Mouse (Mus musculus) gastrocnemius, postnatal 14 days (tissue): ENCODE results near the gene Gm20388. TPM values are rescaled to one million over a fixed set of nuclear protein-coding genes. Genes with fewer than 3 reads are reported as not detected.

Experiments
- DNase-seq: peaks from one replicate; pipeline ENCODE4 v3.0.0; 2021; ENCODE audit warnings: mixed read lengths
- intact Hi-C: fragments of 180-260 bp; cut with DNase I; formaldehyde crosslinking; loops from one replicate; pipeline ENCODE4 v1.15.1; 2025; ENCODE audit warnings: low total_unique reads
- total RNA-seq, 2 experiments: library from RNA; stranded (reverse); gene quantifications; 2 replicates each; pipeline ENCODE4 v1.2.3; 2021

Gm20388 gene
- total RNA-seq, 2 experiments from 2014 or later = 5.6 to 6.0 TPM

GRCm38 (mm10) chr8:122906463-122907021, 2995.9 kb downstream of the Gm20388 start:
- peak; percentile 88 for DNase-seq
- intact Hi-C loops = loop anchor here (2.0 kb wide), 1 partner anchor 158 kb away; no protein-coding TSS in a partner anchor

DNA sequence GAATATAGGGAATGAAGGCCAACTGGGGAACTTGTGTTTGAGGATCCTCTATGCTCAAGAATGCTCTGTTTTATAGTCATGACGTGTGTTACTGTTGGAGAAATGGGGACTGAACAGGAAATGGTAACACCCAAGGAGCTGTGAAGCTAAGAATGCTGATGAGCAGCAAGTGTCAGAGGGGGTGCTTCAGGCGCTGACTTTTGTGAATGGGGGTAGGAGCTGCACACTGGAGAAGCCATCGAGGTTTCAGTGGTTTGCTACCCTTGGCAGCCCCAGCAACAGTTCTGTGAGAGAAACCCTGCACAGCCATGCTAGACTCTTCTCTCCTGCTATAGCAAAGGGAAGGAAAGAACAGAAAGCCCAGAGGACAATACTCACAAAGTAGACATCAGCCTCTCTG, 3001.5 kb downstream of the Gm20388 start:
- intact Hi-C loops = loop anchor here (2.0 kb wide), 1 partner anchor 123 kb away; no protein-coding TSS in a partner anchor
- no peak for DNase-seq

DNA sequence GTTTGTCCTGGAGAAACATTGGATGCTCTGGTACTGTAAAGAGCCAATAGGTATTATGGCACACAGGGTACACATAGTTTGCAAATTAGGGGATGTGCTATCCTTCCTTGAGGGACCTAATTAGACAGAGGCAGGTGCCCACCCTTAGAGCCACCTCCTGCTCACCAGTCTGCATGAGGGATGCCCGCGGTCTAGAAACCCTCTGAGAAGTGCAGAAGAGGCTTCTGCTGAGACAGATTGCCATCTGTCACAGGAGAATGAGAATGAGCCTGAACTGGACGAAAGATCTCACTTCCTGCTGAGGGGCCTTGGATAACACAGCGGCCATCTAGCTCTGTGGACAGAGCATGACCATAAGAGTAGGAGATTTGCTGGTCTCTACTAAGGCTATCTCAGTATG, 3002.2 kb downstream of the Gm20388 start:
- intact Hi-C loops = loop anchor here (2.0 kb wide), 1 partner anchor 122 kb away; no protein-coding TSS in a partner anchor
- DNase-seq = no peak

GRCm38 (mm10) chr8:122916766-122917165, 3006.1 kb downstream of the Gm20388 start:
- intact Hi-C loops = loop anchor here (5.0 kb wide), 1 partner anchor 131 kb away; no protein-coding TSS in a partner anchor
- DNase-seq = no peak

DNA sequence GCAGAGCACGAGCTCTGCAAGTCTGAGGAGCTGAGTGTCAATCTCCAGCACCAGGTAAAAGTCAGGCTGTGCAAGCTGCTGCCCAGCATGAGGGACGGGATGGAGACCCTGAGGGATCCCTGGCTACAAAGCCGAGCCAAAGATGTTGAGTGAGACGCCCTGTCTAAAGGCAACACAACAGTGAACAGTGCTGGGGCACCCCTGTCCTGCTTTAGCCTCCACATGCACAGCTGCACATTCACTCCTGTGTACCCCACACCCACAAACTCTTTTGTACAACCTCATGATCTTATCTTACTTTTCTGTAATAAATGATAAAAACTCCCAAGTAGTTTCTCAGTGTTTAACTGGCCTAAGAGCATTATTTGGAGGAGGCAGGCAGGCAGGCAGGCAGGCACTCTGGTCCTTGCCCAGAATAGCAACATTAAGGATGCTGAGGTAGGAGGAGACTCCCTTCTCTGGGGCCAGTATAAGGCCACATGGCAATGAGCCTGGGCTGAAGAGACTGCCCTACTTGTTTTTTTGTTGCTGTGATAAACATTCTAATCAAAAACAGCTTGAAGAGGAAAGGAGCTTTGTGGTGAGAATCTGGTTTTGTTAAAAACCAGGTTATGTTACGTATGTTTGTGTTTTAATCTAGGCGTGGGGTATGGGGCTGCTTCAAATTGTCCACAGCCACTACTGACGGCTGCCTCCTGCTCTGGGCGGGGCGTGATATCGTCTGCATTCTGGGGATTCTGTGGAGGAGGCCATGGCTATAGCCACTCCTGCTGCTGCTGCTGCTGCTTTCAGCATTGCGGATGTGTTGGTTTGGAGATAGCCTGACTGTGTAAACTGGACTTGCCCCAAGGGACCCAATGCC, 3007.1 kb downstream of the Gm20388 start:
- intact Hi-C loops = loop anchor here (5.0 kb wide), 1 partner anchor 130 kb away; no protein-coding TSS in a partner anchor
- no peak for DNase-seq

GRCm38 (mm10) chr8:122918438-122919107, 3007.9 kb downstream of the Gm20388 start:
- intact Hi-C loops = loop anchor here (5.0 kb wide), 1 partner anchor 129 kb away; no protein-coding TSS in a partner anchor
- no peak for DNase-seq

- DNase-seq = no peak
- intact Hi-C loops = no loop called here
Observed at GRCm38 (mm10) chr8:122920890-122921289, 3010.2 kb downstream of the Gm20388 start.

- intact Hi-C loops = no loop called here
- no peak for DNase-seq
Observed at GRCm38 (mm10) chr8:122922945-122923344, 3012.3 kb downstream of the Gm20388 start.

DNA sequence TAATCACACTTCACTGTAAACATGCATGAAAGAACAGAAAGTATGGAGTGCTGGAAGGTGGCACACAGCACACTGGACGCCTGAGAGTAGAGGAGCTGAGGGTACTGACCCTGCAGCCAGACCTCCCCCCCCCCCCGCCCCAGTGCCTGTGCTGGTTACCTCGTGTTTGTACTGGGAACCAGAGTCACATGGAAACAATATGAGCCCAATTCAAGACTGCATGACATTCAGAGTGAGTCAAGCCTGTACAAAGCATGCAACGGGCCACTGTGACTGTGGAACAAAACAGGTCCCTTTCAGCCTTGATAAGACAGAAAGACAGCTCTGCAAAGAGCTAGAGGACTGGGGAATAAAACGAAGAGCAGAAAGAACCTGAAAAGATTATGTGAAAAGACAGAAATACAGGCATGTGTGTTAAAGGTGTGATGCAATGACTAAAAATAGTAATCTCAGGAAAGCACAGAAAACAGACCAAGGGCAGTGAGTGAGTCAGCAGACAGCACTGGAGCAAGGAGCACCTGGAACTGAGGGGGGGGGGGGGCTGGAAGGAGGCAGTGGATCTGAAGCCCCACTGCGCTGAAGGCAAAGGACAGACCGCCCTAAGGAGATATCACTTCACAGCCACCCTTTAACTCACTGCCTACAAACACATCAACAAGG, 3012.9 kb downstream of the Gm20388 start:
- no peak for DNase-seq
- intact Hi-C loops = no loop called here

GRCm38 (mm10) chr8:122924091-122924490, 3013.4 kb downstream of the Gm20388 start:
- DNase-seq = no peak
- intact Hi-C loops = no loop called here

DNA sequence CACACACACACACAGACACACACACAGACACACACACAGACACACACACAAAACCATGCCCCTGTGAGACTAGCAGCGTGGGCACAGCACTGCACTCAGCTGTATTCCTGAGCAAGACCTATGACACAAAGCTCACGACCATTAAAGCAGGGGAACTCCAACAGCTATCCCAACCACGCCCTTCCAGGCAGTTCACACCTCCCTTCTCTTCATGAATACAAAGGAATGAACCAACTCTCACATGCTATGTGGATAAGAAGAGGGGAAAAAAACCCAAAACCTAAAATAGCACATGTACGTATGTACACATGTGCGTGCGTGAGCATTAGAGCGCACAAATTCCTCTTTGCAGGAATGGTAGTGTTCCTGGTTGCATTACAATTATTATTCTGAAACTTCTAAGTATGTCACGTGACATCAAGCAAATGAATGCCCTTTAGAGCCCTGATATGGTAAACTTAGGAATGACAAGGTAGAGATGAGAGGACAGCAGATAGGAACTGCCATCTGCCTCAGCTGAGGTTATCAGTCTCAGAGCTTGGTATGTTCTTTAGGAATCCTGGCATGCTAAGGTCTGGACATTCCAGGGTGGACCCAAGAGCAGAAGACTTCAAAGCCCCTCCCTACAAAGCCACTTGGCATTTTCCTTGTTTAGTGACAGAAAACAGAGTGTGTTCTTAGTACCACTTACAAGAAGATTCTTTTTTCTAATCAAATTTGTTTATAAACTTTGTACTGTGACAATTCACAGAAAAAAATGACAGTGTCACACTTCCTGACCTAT, 3015.5 kb downstream of the Gm20388 start:
- intact Hi-C loops = no loop called here
- DNase-seq = no peak

DNA sequence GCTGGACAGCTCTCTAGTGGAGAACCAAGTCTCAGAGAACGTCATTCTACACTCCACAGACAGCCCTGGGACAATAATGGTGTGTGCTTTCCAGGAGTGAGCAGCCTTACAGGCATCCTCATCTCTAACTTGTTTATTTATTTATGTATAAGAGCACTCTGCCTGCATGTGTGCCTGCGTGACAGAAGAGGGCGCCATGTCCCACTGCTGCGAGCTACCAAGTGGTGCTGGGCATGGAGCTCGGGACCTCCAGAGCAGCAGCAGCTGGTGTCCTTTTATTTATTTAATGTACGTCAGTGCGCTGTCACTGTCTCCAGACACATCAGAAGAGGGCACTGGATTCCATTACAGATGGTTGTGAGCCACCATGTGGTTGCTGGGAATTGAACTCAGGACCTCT, 3016.1 kb downstream of the Gm20388 start:
- DNase-seq = no peak
- intact Hi-C loops = no loop called here

DNA sequence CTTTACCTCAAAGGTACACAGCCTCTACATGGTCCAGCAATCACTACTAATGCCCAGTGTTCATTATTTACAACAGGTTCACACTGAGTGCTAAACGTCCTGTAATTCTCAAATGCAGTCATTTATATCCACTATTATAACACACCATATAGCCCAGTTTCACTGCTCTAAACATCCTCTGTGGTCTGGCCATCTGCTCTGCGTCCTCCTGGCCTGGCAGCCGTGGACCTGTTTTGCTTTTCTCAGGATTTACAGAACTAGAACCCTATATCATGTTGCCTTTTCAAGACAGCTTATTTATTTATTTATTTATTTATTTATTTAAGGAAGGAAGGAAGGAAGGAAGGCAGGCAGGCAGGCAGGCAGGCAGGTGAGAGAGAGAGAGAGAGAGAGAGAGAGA, 3017.2 kb downstream of the Gm20388 start:
- no peak for DNase-seq
- intact Hi-C loops = no loop called here

DNA sequence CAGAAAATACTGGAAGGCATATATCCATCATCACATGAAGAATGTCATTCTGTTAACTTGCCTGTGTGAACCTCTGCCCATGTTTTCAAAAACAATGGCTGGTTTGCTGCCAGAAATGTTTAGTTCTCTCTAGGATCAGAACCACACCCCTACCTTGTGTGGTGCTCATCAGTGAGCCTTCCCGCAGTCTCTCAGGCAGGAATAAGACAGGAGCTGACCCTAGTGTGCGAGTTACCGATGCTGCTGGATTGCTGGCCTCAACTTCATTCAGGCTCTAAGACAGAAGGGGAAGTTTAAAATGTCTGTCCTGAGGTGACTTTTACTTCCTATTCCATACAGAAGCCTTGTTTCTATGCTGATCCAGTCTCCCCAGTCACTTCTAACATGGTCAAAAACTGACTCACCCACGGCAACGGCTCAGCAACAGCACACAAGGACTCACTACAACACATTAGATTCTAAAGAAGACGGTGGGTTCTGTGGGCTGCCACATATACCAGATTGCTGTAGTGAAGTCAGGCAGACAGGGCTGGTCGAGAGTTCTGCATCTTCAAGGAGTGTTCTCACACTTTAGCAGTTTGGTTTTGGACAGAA, 3018.1 kb downstream of the Gm20388 start:
- intact Hi-C loops = no loop called here
- DNase-seq = no peak

DNA sequence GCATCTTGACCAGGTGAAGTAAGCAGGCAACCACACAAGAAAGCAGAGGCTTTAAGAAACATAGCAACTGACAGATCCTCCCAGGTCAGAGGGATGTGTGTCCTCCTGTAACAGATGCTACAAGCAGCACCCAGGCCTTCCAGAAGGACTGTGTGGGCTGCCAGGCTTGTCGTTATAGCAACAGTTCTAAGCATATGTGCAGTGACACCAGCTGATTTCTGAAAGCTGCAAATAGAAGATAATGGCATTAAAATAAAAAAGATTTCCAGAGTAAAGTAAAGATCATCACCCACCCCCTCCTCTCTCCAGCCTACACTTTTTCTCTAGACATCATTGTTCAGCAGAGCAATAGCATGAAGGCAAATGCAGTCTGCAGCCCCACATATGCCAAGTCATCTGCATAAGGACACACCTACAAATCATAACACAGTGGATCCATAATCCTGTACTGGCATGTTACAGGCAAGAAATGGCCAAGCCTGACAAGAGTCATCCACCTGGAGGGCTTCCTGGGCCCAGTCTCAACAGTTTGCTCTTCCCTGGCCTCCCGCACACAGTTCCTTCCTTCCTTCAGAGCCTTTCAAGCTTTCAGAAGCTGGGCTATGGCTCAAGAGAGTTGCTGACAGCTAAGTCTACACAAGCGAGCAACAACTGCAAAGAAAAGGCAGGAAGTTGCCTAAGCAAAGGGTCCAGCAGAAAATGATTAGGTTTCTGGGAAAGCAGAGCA, 3021.4 kb downstream of the Gm20388 start:
- DNase-seq = peak; percentile 11
- intact Hi-C loops = no loop called here

DNA sequence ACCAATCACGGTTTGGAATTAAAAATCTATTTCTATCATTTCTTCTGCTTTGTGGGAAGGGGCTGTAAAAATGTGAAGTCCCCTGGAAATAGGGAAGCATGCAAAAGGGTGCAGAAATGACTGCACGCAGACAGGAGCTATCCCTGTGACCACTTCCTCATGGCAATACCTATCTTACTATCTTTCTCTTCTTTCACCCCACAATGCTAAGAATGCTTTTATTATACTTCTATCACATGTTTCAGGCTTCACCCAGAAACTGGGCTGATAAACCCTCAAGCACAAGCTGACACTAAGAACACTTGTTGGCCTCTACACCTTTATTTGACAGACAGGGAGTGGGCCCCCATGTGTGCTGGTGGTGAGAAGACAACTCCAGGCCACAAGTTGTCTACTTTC, 3021.9 kb downstream of the Gm20388 start:
- intact Hi-C loops = no loop called here
- no peak for DNase-seq

GRCm38 (mm10) chr8:122933973-122934372, 3023.3 kb downstream of the Gm20388 start:
- DNase-seq = no peak
- intact Hi-C loops = no loop called here

- DNase-seq = no peak
- intact Hi-C loops = no loop called here
Observed at GRCm38 (mm10) chr8:122935118-122935517, 3024.5 kb downstream of the Gm20388 start.
